Mouse (Mus musculus): Measurements from ENCODE around the gene Leng8.

DNA sequence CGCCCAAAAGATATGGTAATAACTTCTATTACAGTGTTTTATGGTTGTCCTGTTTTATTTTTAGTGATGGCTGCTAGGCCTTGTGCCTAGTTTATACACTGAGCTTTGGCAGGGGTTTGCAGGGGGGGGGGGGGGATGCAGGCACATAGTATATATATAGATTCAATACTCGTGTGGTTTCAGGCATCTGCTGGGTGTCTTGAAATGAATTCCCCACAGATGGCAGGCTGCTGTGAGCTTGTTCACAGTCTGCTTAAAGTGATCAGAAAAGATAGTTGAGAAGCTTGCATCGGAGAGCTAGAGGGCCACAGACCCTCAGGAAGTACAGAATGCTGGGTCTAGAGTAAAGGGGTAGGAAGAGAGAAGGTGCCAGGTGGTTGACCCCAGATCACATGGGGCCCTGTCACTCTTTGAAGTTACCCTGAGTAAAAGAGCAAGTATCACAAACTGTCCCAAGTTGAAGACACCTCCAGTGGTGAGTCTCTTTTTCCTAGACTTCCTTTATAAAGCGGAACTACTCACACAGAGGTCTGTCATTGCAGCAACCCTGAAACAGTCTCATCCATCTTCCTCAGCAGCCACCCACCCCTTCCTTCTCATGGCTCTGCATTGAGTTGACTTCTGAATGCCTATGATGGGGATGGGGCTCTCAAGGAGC, 49.5 kb upstream of the Leng8 start:
- TF ChIP-seq POLR2A (IDR thresholded peaks at IDR 0.05; ENCODE audit: low read depth, low read length) (no peak), CTCF (conservative IDR thresholded peaks at IDR 0.05; ENCODE audit: insufficient read depth, insufficient read length, low read depth, low read length) (no peak)

Measured in kidney, adult 2 months (tissue).